Mouse (Mus musculus) hindbrain, embryonic 13.5 days (tissue): Measurements from ENCODE around the gene Dnhd1. TPM values are rescaled to one million over a fixed set of nuclear protein-coding genes. Genes with fewer than 3 reads are reported as not detected.

Experiments used
- ATAC-seq: fragments of 200-750 bp; cut with Nextera tagmentation; 2 replicates; pipeline ENCODE4 v1.8.0; 2017; ENCODE audit warnings: moderate TSS enrichment; ENCODE audit not compliant: low FRiP score
- H3K27ac ChIP-seq: fragments of 300-500 bp; sonication (generic); 2 replicates; pipeline ENCODE4 v1.5.1; 2015; ENCODE audit warnings: inconsistent platforms, mild to moderate bottlenecking, moderate library complexity
- H3K27me3 ChIP-seq: fragments of 300-500 bp; sonication (generic); 2 replicates; pipeline ENCODE4 v1.6.1; 2015; ENCODE audit warnings: mild to moderate bottlenecking, inconsistent platforms
- H3K36me3 ChIP-seq: fragments of 300-500 bp; sonication (generic); 2 replicates; pipeline ENCODE4 v1.6.1; 2015; ENCODE audit warnings: mild to moderate bottlenecking, inconsistent platforms
- H3K4me1 ChIP-seq: fragments of 300-500 bp; sonication (generic); replicated peaks from 2 replicates; pipeline ENCODE4 v1.6.1; 2015; ENCODE audit warnings: inconsistent platforms
- H3K4me2 ChIP-seq: fragments of 300-500 bp; sonication (generic); 2 replicates; pipeline ENCODE4 v1.6.1; 2015; ENCODE audit warnings: inconsistent platforms, mild to moderate bottlenecking, moderate library complexity
- H3K4me3 ChIP-seq: fragments of 300-500 bp; sonication (generic); 2 replicates; pipeline ENCODE4 v1.5.1; 2015; ENCODE audit warnings: mild to moderate bottlenecking, inconsistent platforms
- H3K9ac ChIP-seq: fragments of 300-500 bp; sonication (generic); 2 replicates; pipeline ENCODE4 v1.6.1; 2015; ENCODE audit warnings: mild to moderate bottlenecking, inconsistent platforms
- H3K9me3 ChIP-seq: fragments of 300-500 bp; sonication (generic); 2 replicates; pipeline ENCODE4 v1.6.1; 2016; ENCODE audit warnings: inconsistent platforms
- WGBS: fragments of 180-500 bp; shearing (Covaris S2); methylation state at CpG from one replicate; pipeline ENCODE4 v1.1.7; 2015; 5-methylcytosine and 5-hydroxymethylcytosine counted together
- polyA plus RNA-seq: library from polyadenylated mRNA; unstranded; fragments of >200 nt; fragmentation: Nextera tagmentation; extraction: Ambion mirVana; gene quantifications from 2 replicates; pipeline ENCODE4 v1.2.1, GENCODE M21; 2015

Dnhd1 gene
- polyA plus RNA-seq, 1 experiment from 2014 or later, result 1.1 TPM

GRCm38 (mm10) chr7:105743926-105744590 is 93.4 kb downstream of the Dnhd1 start, which contains the start of gene Taf10:
Taf10 (minus strand) TSS chr7:105744361.
- peaks cover 65% of the 10 kb centered on the region for H3K36me3 ChIP-seq
- under 1% methylated on average over 67 of the region's 67 CpGs for WGBS
- ATAC-seq, result peak; percentile 97

GRCm38 (mm10) chr7:105747776-105748175 is 97.1 kb downstream of the Dnhd1 start:
- Histone ChIP-seq H3K27me3 (no peaks in the 10 kb centered on the region), H3K4me1 (peaks cover 28% of the 10 kb centered on the region), H3K4me3 (no peak overlapping the region), H3K4me2 (no peak overlapping the region), H3K9me3 (no peaks in the 10 kb centered on the region), H3K27ac (no peak overlapping the region), H3K9ac (no peak overlapping the region), H3K36me3 (peaks cover 47% of the 10 kb centered on the region)
- no peak for ATAC-seq
- 74% methylated on average over 2 of the region's 2 CpGs for WGBS

More at GRCm38 (mm10) chr7:105743926-105744590, 93.4 kb downstream of the Dnhd1 start, which contains the start of gene Taf10:
- Histone ChIP-seq H3K4me1 (peaks cover 17% of the 10 kb centered on the region), H3K9ac (peak within 1 kb of the TSS; percentile 97), H3K4me3 (peak within 1 kb of the TSS; percentile 96), H3K9me3 (no peaks in the 10 kb centered on the region), H3K4me2 (peak within 1 kb of the TSS; percentile 92), H3K27ac (peak within 1 kb of the TSS; percentile 86), H3K27me3 (no peaks in the 10 kb centered on the region)

GRCm38 (mm10) chr7:105751491-105752433 is 101.1 kb downstream of the Dnhd1 start, which contains the start of gene Tpp1:
Tpp1 (minus strand) TSS chr7:105752235.
- H3K27me3 ChIP-seq, result no peaks in the 10 kb centered on the region
- H3K9ac ChIP-seq, result peak within 1 kb of the TSS; percentile 69
- H3K4me1 ChIP-seq, result peaks cover 22% of the 10 kb centered on the region
- WGBS, result 22% methylated on average over 20 of the region's 20 CpGs
- H3K4me2 ChIP-seq, result peak within 1 kb of the TSS; percentile 59
- peak; percentile 92 for ATAC-seq
- H3K27ac ChIP-seq, result peak within 1 kb of the TSS; percentile 72
- peak within 1 kb of the TSS; percentile 44 for H3K4me3 ChIP-seq
- peaks cover 75% of the 10 kb centered on the region for H3K36me3 ChIP-seq
- no peaks in the 10 kb centered on the region for H3K9me3 ChIP-seq

- no peaks in the 10 kb centered on the region for H3K27me3 ChIP-seq
- no peak overlapping the region; the same call in 1 of the 2 replicates for H3K27ac ChIP-seq
- peak; percentile 23 for ATAC-seq
- peaks cover 22% of the 10 kb centered on the region for H3K4me1 ChIP-seq
- no peak overlapping the region for H3K4me3 ChIP-seq
- H3K36me3 ChIP-seq, result peaks cover 76% of the 10 kb centered on the region
- H3K9me3 ChIP-seq, result no peaks in the 10 kb centered on the region
- WGBS, result 83% methylated on average over 2 of the region's 2 CpGs
- H3K4me2 ChIP-seq, result no peak overlapping the region
- H3K9ac ChIP-seq, result no peak overlapping the region
These were observed 102.1 kb downstream of the Dnhd1 start for GRCm38 (mm10) chr7:105752716-105753115.

GRCm38 (mm10) chr7:105753281-105753680 is 102.7 kb downstream of the Dnhd1 start:
- H3K4me1 ChIP-seq, result peaks cover 22% of the 10 kb centered on the region
- no peaks in the 10 kb centered on the region for H3K9me3 ChIP-seq
- no peak overlapping the region for H3K9ac ChIP-seq
- H3K36me3 ChIP-seq, result peaks cover 76% of the 10 kb centered on the region
- no peak overlapping the region for H3K4me3 ChIP-seq
- H3K4me2 ChIP-seq, result no peak overlapping the region
- no peaks in the 10 kb centered on the region for H3K27me3 ChIP-seq
- no peak overlapping the region for H3K27ac ChIP-seq
- WGBS, result 91% methylated on average over 10 of the region's 10 CpGs
- ATAC-seq, result 0 out of 2 replicates have a peak, but pooled peaks have one; percentile 2

GRCm38 (mm10) chr7:105761813-105762484 is 111.3 kb downstream of the Dnhd1 start:
- H3K36me3 ChIP-seq, result peaks cover 90% of the 10 kb centered on the region
- ATAC-seq, result no peak
- peaks cover 23% of the 10 kb centered on the region for H3K27me3 ChIP-seq
- WGBS, result 19% methylated on average over 51 of the region's 51 CpGs
- H3K9ac ChIP-seq, result no peak overlapping the region
- H3K9me3 ChIP-seq, result no peaks in the 10 kb centered on the region
- peak overlapping the region; percentile 21; the same call in 1 of the 2 replicates for H3K4me2 ChIP-seq
- H3K4me3 ChIP-seq, result no peak overlapping the region
- peaks cover 15% of the 10 kb centered on the region for H3K4me1 ChIP-seq
- no peak overlapping the region for H3K27ac ChIP-seq

- H3K4me3 ChIP-seq, result no peak overlapping the region; the same call in 1 of the 2 replicates
- H3K27me3 ChIP-seq, result peaks cover 23% of the 10 kb centered on the region
- no peak overlapping the region for H3K27ac ChIP-seq
- peaks cover 21% of the 10 kb centered on the region for H3K4me1 ChIP-seq
- H3K4me2 ChIP-seq, result peak overlapping the region; percentile 21; the same call in 1 of the 2 replicates
- 22% methylated on average over 55 of the region's 55 CpGs for WGBS
- no peak overlapping the region for H3K9ac ChIP-seq
- peaks cover 87% of the 10 kb centered on the region for H3K36me3 ChIP-seq
- H3K9me3 ChIP-seq, result no peaks in the 10 kb centered on the region
- ATAC-seq, result 0 out of 2 replicates have a peak, but pooled peaks have one; percentile 4
These were observed 112.1 kb downstream of the Dnhd1 start for GRCm38 (mm10) chr7:105762517-105763270.

GRCm38 (mm10) chr7:105764331-105764730 is 113.7 kb downstream of the Dnhd1 start:
- Histone ChIP-seq H3K9ac (no peak overlapping the region), H3K27ac (no peak overlapping the region), H3K4me1 (peaks cover 37% of the 10 kb centered on the region), H3K4me2 (no peak overlapping the region), H3K4me3 (no peak overlapping the region), H3K36me3 (peaks cover 85% of the 10 kb centered on the region), H3K9me3 (no peaks in the 10 kb centered on the region), H3K27me3 (peaks cover 23% of the 10 kb centered on the region)
- ATAC-seq, result no peak
- 83% methylated on average over 11 of the region's 11 CpGs for WGBS

GRCm38 (mm10) chr7:105767729-105768165 is 117.1 kb downstream of the Dnhd1 start:
- WGBS, result 7% methylated on average over 6 of the region's 6 CpGs
- ATAC-seq, result peak; percentile 65
- peak overlapping the region; percentile 53; the same call in 1 of the 2 replicates for H3K27ac ChIP-seq
- H3K4me3 ChIP-seq, result no peak overlapping the region
- H3K4me2 ChIP-seq, result peak overlapping the region; percentile 34
- H3K9ac ChIP-seq, result peak overlapping the region; percentile 44
- no peaks in the 10 kb centered on the region for H3K9me3 ChIP-seq
- peaks cover 58% of the 10 kb centered on the region for H3K4me1 ChIP-seq
- peaks cover 23% of the 10 kb centered on the region for H3K27me3 ChIP-seq
- peaks cover 90% of the 10 kb centered on the region for H3K36me3 ChIP-seq

- no peak overlapping the region for H3K4me3 ChIP-seq
- 81% methylated on average over 3 of the region's 3 CpGs for WGBS
- peaks cover 73% of the 10 kb centered on the region for H3K4me1 ChIP-seq
- H3K36me3 ChIP-seq, result peaks cover 77% of the 10 kb centered on the region
- H3K27ac ChIP-seq, result no peak overlapping the region
- H3K27me3 ChIP-seq, result peaks cover 9% of the 10 kb centered on the region
- no peak overlapping the region for H3K9ac ChIP-seq
- H3K9me3 ChIP-seq, result no peaks in the 10 kb centered on the region
- no peak overlapping the region for H3K4me2 ChIP-seq
- no peak for ATAC-seq
These were observed 119.3 kb downstream of the Dnhd1 start for GRCm38 (mm10) chr7:105769959-105770358.
